Mouse (Mus musculus) liver, postnatal 0 days (tissue): ENCODE results near the gene Tmem170. TPM values are rescaled to one million over a fixed set of nuclear protein-coding genes. Genes with fewer than 3 reads are reported as not detected.

Experiments used
- ATAC-seq: fragments of 200-750 bp; cut with Nextera tagmentation; 2 replicates; pipeline ENCODE4 v1.8.0; 2017; ENCODE audit warnings: mild to moderate bottlenecking, moderate library complexity
- DNase-seq: peaks from one replicate; pipeline ENCODE4 v3.0.0-alpha.2; 2016
- H3K27ac ChIP-seq: fragments of 300-500 bp; sonication (generic); 2 replicates; pipeline ENCODE4 v1.5.1; 2014; ENCODE audit warnings: antibody characterized with exemption, moderate library complexity, mild to moderate bottlenecking, low read depth
- H3K27me3 ChIP-seq: fragments of 300-500 bp; sonication (generic); 2 replicates; pipeline ENCODE4 v1.6.1; 2014; ENCODE audit warnings: low read length, control low read depth, mixed read lengths; ENCODE audit not compliant: insufficient read depth
- H3K36me3 ChIP-seq: fragments of 300-500 bp; sonication (generic); replicated peaks from 2 replicates; pipeline ENCODE4 v1.6.1; 2014; ENCODE audit warnings: mild to moderate bottlenecking, control low read depth, low read length, moderate library complexity, mixed read lengths; ENCODE audit not compliant: insufficient read depth
- H3K4me1 ChIP-seq: fragments of 300-500 bp; sonication (generic); 2 replicates; pipeline ENCODE4 v1.6.1; 2014; ENCODE audit warnings: antibody characterized with exemption, mild to moderate bottlenecking, control low read depth; ENCODE audit not compliant: insufficient read depth
- H3K4me2 ChIP-seq: fragments of 300-500 bp; sonication (generic); 2 replicates; pipeline ENCODE4 v1.6.1; 2014; ENCODE audit warnings: low read depth, mild to moderate bottlenecking, low read length, moderate library complexity, mixed read lengths
- H3K4me3 ChIP-seq: fragments of 300-500 bp; sonication (generic); 2 replicates; pipeline ENCODE4 v1.5.1; 2014; ENCODE audit warnings: low read depth, low read length
- H3K9ac ChIP-seq: fragments of 300-500 bp; sonication (generic); replicated peaks from 2 replicates; pipeline ENCODE4 v1.6.1; 2014; ENCODE audit warnings: mild to moderate bottlenecking, moderate library complexity
- H3K9me3 ChIP-seq: fragments of 300-500 bp; sonication (generic); 2 replicates; pipeline ENCODE4 v1.6.1; 2016; ENCODE audit warnings: mild to moderate bottlenecking, control low read depth, low read length, mixed read lengths
- CTCF ChIP-seq: sonication (generic); IDR thresholded peaks from 2 replicates; pipeline ENCODE4 v1.5.1; 2016; ENCODE audit warnings: antibody characterized with exemption, low read depth
- EP300 ChIP-seq: IDR thresholded peaks from 2 replicates; pipeline ENCODE4 v1.6.1; 2016; ENCODE audit warnings: antibody characterized with exemption, low read depth, mild to moderate bottlenecking
- WGBS: fragments of 180-500 bp; shearing (Covaris S2); extraction: QIAGEN DNeasy Blood & Tissue Kit; methylation state at CpG from one replicate; pipeline ENCODE4 v1.1.7; 2014; ENCODE audit not compliant: insufficient replicate concordance; 5-methylcytosine and 5-hydroxymethylcytosine counted together
- polyA plus RNA-seq: library from polyadenylated mRNA; unstranded; fragments of >200 nt; fragmentation: Nextera tagmentation; extraction: Ambion mirVana; gene quantifications from 2 replicates; pipeline ENCODE4 v1.2.1, GENCODE M21; 2015

The Tmem170 gene
- polyA plus RNA-seq, 1 experiment from 2014 or later = 4.9 TPM

DNA sequence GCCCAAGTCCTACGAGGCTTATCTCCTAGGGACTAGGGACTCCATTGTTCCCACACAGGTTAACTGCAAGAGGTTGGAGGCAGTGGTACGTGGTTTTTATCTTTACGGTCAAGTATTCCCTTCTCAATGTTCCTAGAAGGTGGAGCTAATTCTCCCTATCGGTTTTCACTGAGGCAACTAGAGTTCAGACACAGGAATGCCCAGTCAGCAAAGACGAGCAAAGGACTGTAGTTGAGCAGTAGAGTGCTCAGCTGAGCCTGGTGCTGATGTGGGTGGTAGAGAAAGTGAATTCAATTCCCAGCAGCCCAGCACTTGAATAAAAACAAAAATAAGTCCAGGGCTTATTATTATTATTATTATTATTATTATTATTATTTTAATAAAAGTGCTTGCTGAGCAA lies 16.1 kb upstream of the Tmem170 start:
- no peak overlapping the region for H3K4me3 ChIP-seq
- DNase-seq = no peak
- peaks cover 35% of the 10 kb centered on the region for H3K27me3 ChIP-seq
- H3K9ac ChIP-seq = no peak overlapping the region
- 32% methylated on average over 5 of the region's 5 CpGs for WGBS
- no peaks in the 10 kb centered on the region for H3K9me3 ChIP-seq
- H3K4me1 ChIP-seq = no peaks in the 10 kb centered on the region
- H3K27ac ChIP-seq = no peak overlapping the region
- ATAC-seq = no peak
- TF ChIP-seq EP300 (no peak), CTCF (no peak)
- H3K4me2 ChIP-seq = no peak overlapping the region
- H3K36me3 ChIP-seq = no peaks in the 10 kb centered on the region

DNA sequence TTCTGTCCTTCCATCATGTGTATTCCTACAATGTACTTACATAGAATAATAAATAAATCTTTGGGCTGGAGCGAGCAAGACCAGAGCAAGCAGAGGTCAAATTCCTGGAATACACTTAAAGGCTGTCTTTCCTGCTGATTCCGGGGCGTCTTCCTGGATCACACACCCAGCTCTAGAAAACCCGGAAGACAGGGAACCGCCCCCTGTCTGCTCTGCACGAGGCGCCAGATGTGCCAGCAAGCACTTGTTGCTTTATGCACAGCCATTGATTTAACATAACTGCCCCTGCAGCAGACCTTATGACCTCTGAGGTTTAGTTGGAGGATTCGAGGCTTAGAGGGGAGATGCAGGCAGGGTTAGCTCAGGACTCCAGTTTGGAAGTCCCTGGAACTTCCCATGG lies 15.4 kb upstream of the Tmem170 start:
- Histone ChIP-seq H3K4me2 (no peak overlapping the region), H3K4me3 (no peak overlapping the region), H3K9ac (no peak overlapping the region), H3K9me3 (no peaks in the 10 kb centered on the region), H3K36me3 (no peaks in the 10 kb centered on the region), H3K4me1 (no peaks in the 10 kb centered on the region), H3K27ac (no peak overlapping the region), H3K27me3 (peaks cover 35% of the 10 kb centered on the region)
- 17% methylated on average over 8 of the region's 8 CpGs for WGBS
- ATAC-seq (no peak), DNase-seq (no peak)
- no peak for TF ChIP-seq CTCF
- TF ChIP-seq EP300 = no peak

DNA sequence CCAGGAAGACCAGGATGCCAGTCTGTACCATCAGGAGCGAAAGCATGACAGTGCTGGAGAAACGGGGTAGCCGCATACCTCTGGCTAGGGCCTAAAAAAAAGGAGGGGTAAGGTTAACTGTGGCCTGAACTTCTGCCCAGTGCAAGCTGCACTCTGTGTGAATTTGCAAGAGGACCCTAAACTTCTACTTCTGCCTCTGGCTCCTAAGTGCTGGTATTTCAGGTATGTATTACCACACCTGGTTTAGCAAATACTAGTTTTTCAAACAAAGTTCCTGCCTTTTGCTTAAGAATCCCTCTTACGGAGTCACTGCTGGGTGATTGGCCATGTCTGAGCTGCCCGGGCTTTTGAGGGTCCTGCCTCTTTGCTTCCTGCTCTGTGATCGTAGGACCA lies 14.4 kb upstream of the Tmem170 start:
- DNase-seq = no peak
- no peaks in the 10 kb centered on the region for H3K9me3 ChIP-seq
- no peaks in the 10 kb centered on the region for H3K4me1 ChIP-seq
- no peak overlapping the region for H3K27ac ChIP-seq
- WGBS = 52% methylated on average over 6 of the region's 6 CpGs
- no peak overlapping the region for H3K4me3 ChIP-seq
- H3K36me3 ChIP-seq = no peaks in the 10 kb centered on the region
- H3K9ac ChIP-seq = no peak overlapping the region
- no peak overlapping the region for H3K4me2 ChIP-seq
- TF ChIP-seq EP300 (no peak), CTCF (no peak)
- ATAC-seq = no peak
- H3K27me3 ChIP-seq = peaks cover 35% of the 10 kb centered on the region

DNA sequence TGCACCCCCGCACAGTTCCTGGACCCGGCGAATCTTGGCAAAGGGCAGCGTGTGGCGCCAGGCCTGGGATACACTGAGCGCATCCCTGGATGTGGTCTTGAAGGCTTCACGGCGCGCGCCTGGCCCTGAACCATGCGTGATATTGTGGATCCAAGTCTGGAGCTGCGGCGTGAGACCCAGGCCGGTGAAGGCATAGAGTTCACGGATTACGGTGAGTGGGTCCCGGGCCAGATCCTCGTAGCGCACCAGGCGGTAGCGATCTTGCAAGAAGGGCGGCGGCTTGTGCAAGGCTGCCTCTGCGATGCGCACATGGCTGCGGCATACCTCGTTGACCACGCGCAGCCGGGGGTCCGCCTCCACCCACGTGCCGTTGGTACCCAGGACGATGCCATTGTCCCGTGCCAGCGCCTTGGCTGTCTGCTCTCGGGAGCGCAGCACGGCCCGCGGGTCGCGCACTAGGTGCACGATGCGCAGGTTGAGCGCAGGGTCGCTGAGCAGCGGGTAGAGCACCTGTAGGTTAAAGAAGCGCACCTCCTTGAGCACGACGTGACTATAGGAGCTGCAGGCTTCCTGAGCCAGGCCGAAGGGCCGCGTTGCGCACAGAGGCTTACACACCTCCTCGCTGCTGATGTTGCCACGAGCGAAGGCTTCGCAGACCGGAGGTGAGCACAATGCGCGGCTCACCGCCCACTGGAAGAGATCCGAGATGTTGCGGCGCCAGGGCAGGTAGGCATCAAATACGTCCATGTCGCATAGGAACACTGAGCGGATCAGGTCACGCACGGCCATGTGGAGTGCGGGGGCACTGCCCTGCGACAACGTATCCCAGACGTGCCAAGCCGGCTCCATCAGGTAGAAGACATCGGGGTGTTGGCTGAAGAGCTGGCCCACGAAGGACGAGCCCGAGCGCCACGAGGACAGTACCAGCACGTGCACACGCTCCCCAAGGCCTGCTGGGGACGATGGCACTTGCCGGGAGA lies 13.7 kb upstream of the Tmem170 start:
- peaks cover 35% of the 10 kb centered on the region for H3K27me3 ChIP-seq

DNA sequence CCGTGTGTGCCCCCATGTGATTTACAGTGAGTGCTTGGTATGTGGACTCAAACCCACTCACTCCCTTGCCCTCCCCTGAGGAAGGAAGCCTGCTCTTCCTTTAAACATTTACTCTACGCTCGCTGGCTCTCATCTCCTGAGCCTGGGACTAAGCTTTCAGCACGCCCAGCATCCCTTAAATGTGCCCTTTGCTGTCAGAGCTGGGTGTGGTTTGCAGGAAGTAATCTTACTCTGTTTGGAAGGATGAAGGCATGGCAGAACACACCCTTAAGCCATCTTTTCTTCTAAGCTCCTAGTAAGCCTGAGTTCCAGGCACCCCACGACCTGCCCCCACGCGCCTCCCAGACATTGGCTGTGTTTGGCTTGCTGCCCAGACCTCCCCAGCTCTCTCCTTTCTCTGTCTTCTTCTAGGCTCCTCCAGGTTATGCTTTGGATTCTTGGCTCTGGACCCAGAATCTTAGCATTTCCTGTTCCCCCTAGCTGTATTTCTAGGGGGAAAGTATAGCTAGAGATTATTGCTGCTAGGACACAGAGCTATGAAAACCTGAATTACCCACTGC lies 11.6 kb upstream of the Tmem170 start:
- DNase-seq (no peak), ATAC-seq (no peak)
- no peaks in the 10 kb centered on the region for H3K9me3 ChIP-seq
- no peaks in the 10 kb centered on the region for H3K36me3 ChIP-seq
- peaks cover 35% of the 10 kb centered on the region for H3K27me3 ChIP-seq
- no peak overlapping the region for H3K4me2 ChIP-seq
- no peaks in the 10 kb centered on the region for H3K4me1 ChIP-seq
- no peak for TF ChIP-seq EP300
- TF ChIP-seq CTCF = no peak
- H3K27ac ChIP-seq = no peak overlapping the region
- H3K4me3 ChIP-seq = no peak overlapping the region
- H3K9ac ChIP-seq = no peak overlapping the region
- 49% methylated on average over 7 of the region's 7 CpGs for WGBS

More for the DNA sequence above, 13.7 kb upstream of the Tmem170 start:
- DNase-seq = no peak
- Histone ChIP-seq H3K36me3 (no peaks in the 10 kb centered on the region), H3K27ac (no peak overlapping the region), H3K4me1 (no peaks in the 10 kb centered on the region), H3K9me3 (no peaks in the 10 kb centered on the region), H3K9ac (no peak overlapping the region), H3K4me3 (no peak overlapping the region), H3K4me2 (no peak overlapping the region)
- no peak for TF ChIP-seq EP300
- TF ChIP-seq CTCF = no peak
- WGBS = 15% methylated on average over 86 of the region's 86 CpGs
- no peak for ATAC-seq

DNA sequence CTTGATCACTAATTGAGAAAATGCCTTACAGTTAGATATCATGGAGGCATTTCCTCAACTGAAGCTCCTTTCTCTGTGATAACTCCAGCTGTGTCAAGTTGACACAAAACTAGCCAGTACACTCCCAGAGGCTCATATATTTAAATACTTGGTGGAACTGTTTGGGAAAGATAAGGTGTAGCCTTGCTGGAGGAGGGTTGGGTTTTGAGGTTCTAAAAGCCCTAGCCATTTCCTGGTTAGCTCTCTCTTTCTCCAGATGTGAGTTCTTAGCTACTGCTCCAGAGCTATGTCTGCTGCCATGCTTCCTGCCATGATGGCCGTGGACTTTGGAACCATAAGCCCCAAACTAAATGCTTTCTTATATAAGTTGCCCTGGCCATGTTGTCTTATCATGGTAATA lies 10.9 kb upstream of the Tmem170 start:
- DNase-seq = no peak
- Histone ChIP-seq H3K27ac (no peak overlapping the region), H3K9ac (no peak overlapping the region), H3K27me3 (peaks cover 35% of the 10 kb centered on the region), H3K4me3 (no peak overlapping the region), H3K9me3 (no peaks in the 10 kb centered on the region), H3K4me2 (no peak overlapping the region), H3K4me1 (no peaks in the 10 kb centered on the region), H3K36me3 (no peaks in the 10 kb centered on the region)
- TF ChIP-seq EP300 (0 out of 2 replicates have a peak, but pooled peaks have one; percentile 10), CTCF (no peak)
- 32% methylated on average over 1 of the region's 1 CpGs for WGBS
- peak; percentile 50 for ATAC-seq
